Mouse (Mus musculus) lung, embryonic 15.5 days (tissue): ENCODE data around the gene Coa6. TPM values are rescaled to one million over a fixed set of nuclear protein-coding genes. Genes with fewer than 3 reads are reported as not detected.
"Not testable (repeated sequence)": the region's sequence is repeated elsewhere in the genome, so short reads cannot be mapped to it uniquely, and the experiment has no call there.

Experiments used
- ATAC-seq: fragments of 200-750 bp; cut with Nextera tagmentation; 2 replicates; pipeline ENCODE4 v1.8.0; 2017; ENCODE audit warnings: moderate number of reproducible peaks, borderline replicate concordance; ENCODE audit not compliant: low FRiP score, low TSS enrichment; ENCODE audit errors: extremely low read depth
- H3K27ac ChIP-seq: fragments of 300-500 bp; sonication (generic); 2 replicates; pipeline ENCODE4 v1.5.1; 2015; ENCODE audit warnings: moderate library complexity, mild to moderate bottlenecking, inconsistent platforms
- H3K27me3 ChIP-seq: fragments of 300-500 bp; sonication (generic); 2 replicates; pipeline ENCODE4 v1.6.1; 2015; ENCODE audit warnings: inconsistent platforms
- H3K36me3 ChIP-seq: fragments of 300-500 bp; sonication (generic); 2 replicates; pipeline ENCODE4 v1.6.1; 2015; ENCODE audit warnings: inconsistent platforms
- H3K4me1 ChIP-seq: fragments of 300-500 bp; sonication (generic); 2 replicates; pipeline ENCODE4 v1.6.1; 2015; ENCODE audit warnings: inconsistent platforms
- H3K4me2 ChIP-seq: fragments of 300-500 bp; sonication (generic); 2 replicates; pipeline ENCODE4 v1.6.1; 2015; ENCODE audit warnings: inconsistent platforms, mild to moderate bottlenecking, moderate library complexity
- H3K4me3 ChIP-seq: fragments of 300-500 bp; sonication (generic); 2 replicates; pipeline ENCODE4 v1.5.1; 2015; ENCODE audit warnings: mild to moderate bottlenecking, inconsistent platforms
- H3K9ac ChIP-seq: fragments of 300-500 bp; sonication (generic); 2 replicates; pipeline ENCODE4 v1.6.1; 2015; ENCODE audit warnings: inconsistent platforms
- H3K9me3 ChIP-seq: fragments of 300-500 bp; sonication (generic); 2 replicates; pipeline ENCODE4 v1.6.1; 2016; ENCODE audit warnings: inconsistent platforms
- WGBS: fragments of 180-500 bp; shearing (Covaris S2); methylation state at CpG from one replicate; pipeline ENCODE4 v1.1.7; 2015; 5-methylcytosine and 5-hydroxymethylcytosine counted together
- polyA plus RNA-seq: library from polyadenylated mRNA; unstranded; fragments of >200 nt; fragmentation: Nextera tagmentation; extraction: Ambion mirVana; gene quantifications from 2 replicates; pipeline ENCODE4 v1.2.1, GENCODE M21; 2015

The Coa6 gene
- polyA plus RNA-seq, result 53.2 and 53.4 TPM in 2 replicates

DNA sequence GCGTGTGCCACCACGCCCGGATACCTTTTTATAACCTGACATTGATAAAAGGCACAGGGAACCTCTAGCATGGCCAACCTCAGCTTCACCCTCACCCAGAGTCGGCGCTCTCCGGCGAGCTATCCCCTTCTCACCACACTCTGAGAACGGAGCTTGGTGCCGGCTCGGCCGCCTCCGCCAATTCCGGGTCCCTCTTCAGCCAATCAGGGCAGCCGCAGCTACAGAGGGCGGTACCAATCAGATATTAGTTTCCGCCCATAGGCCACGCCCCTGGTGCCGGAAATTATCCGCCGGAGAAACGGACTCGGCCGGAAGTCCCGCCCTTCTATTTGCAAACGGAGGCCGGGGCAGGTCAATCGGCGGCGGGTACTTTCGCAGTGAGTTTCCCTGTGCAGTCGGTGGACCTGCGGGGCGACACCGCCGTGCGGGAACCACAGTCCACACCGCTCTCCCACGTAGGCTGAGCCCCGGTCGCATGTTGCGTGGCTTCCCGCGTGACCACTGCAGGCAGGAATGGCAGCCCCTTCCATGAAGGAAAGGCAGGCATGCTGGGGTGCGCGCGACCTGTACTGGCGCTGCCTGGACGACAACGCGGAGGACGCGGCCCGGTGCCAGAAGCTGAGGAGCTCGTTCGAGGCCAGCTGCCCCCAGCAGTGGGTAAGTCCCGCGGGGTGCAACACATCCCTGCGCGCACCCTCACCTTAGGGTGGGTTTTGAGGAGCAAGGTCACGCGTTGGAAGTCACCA lies at the start of gene Coa6:
Coa6 (plus strand) TSS at position 342 of the 746 bp plus-strand sequence.
- under 1% methylated on average over 61 of the region's 61 CpGs for WGBS
- Histone ChIP-seq H3K9me3 (no peaks in the 10 kb centered on the region), H3K27ac (peak within 1 kb of the TSS; percentile 60), H3K4me2 (peak within 1 kb of the TSS; percentile 77), H3K9ac (peak within 1 kb of the TSS; percentile 89), H3K36me3 (peaks cover 18% of the 10 kb centered on the region), H3K4me3 (peak within 1 kb of the TSS; percentile 83), H3K4me1 (peaks cover 15% of the 10 kb centered on the region), H3K27me3 (no peaks in the 10 kb centered on the region)
- ATAC-seq, result peak; percentile 98

DNA sequence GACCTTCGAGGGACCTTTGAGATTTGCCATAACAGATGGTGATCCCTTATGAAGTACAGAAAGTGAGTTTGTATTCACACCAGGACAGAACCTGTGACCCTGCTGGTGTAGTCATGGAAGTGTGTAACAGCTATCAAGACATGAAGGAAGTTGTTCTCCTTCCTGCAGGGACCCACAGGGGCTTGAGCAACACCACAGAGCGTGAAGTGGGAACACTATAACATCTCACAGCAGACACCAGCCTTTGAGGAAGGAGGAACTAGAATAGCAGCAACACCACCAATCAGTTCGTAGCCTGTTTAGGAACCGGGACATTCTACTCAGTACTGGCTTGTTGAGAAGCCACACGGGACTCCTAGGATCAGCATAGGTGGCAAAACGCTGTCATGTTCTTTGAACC lies 42.7 kb upstream of the Coa6 start:
- Histone ChIP-seq H3K36me3 (no peaks in the 10 kb centered on the region), H3K27me3 (no peaks in the 10 kb centered on the region), H3K4me1 (no peaks in the 10 kb centered on the region), H3K27ac (no peak overlapping the region), H3K9ac (no peak overlapping the region), H3K4me3 (no peak overlapping the region), H3K9me3 (no peaks in the 10 kb centered on the region), H3K4me2 (no peak overlapping the region)
- WGBS, result 80% methylated on average over 6 of the region's 6 CpGs
- ATAC-seq, result no peak

DNA sequence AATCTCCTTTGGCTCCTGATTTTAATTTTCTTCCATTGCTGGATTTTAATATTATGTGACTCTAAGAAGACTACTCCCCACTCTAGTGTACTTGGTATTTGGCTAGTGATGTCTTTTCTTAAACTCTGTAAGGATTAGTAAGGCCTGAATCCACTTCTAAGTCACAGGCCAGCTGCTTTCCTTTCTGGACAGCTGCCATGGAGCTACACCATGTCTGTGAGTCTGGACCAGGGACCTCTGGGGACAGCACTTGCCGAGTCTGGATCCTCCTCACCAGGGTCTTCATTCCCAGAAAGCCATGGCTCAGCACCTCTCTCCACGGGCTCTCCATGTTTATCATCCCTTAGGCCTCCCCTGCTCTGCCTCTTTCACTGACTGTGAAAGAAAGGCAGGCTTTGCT lies 42.2 kb upstream of the Coa6 start:
- Histone ChIP-seq H3K27me3 (no peaks in the 10 kb centered on the region), H3K9me3 (no peaks in the 10 kb centered on the region), H3K4me2 (no peak overlapping the region), H3K27ac (no peak overlapping the region), H3K9ac (no peak overlapping the region), H3K4me3 (no peak overlapping the region), H3K36me3 (no peaks in the 10 kb centered on the region), H3K4me1 (no peaks in the 10 kb centered on the region)
- WGBS, result 20% methylated on average over 2 of the region's 2 CpGs
- ATAC-seq, result no peak

DNA sequence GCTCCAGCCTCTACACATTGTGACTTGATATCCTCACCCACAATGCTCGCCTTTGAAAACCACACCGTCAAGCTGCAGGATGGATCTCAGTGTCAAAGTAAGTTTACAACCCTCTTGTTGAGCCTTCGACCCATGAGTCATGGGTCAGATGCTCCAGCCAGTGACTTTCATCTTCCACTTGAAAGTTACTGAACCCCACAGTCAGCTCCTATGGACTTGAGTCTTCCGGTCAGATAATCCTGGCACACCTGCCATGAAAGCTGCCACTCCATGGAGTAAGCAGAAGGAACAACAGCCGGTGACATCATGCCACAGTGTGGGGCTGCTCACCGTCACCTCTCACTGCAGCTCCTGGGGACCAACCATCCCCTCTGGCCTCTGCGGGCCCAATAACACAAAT lies 41.0 kb upstream of the Coa6 start:
- no peak for ATAC-seq
- 66% methylated on average over 7 of the region's 7 CpGs for WGBS
- H3K9me3 ChIP-seq, result no peaks in the 10 kb centered on the region
- no peak overlapping the region for H3K9ac ChIP-seq
- H3K4me1 ChIP-seq, result no peaks in the 10 kb centered on the region
- no peaks in the 10 kb centered on the region for H3K36me3 ChIP-seq
- no peak overlapping the region for H3K4me2 ChIP-seq
- H3K4me3 ChIP-seq, result no peak overlapping the region
- H3K27me3 ChIP-seq, result no peaks in the 10 kb centered on the region
- no peak overlapping the region for H3K27ac ChIP-seq

DNA sequence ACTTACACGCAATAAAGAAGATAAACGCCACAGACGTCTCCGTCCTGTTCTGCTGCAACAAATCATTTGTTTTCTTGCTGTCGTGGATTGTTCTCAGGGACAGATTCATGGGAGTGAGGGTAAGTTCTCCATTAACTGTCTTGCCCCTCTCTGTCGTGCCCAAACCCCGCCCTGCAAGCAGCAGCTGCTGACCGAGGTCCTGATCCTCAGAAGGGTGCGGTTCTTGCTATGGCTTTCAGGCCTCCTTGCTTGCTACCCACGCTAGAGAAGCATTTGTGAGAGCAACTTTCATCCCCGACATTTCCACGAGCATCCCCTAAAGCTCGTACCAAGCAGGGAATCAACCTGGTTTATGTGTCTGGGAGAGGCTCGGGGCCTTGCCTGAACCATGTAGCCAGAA lies 40.1 kb upstream of the Coa6 start:
- H3K36me3 ChIP-seq, result no peaks in the 10 kb centered on the region
- H3K9ac ChIP-seq, result no peak overlapping the region
- no peak for ATAC-seq
- no peaks in the 10 kb centered on the region for H3K9me3 ChIP-seq
- no peaks in the 10 kb centered on the region for H3K4me1 ChIP-seq
- no peak overlapping the region for H3K4me2 ChIP-seq
- no peak overlapping the region for H3K27ac ChIP-seq
- no peak overlapping the region for H3K4me3 ChIP-seq
- WGBS, result 35% methylated on average over 14 of the region's 14 CpGs
- no peaks in the 10 kb centered on the region for H3K27me3 ChIP-seq

DNA sequence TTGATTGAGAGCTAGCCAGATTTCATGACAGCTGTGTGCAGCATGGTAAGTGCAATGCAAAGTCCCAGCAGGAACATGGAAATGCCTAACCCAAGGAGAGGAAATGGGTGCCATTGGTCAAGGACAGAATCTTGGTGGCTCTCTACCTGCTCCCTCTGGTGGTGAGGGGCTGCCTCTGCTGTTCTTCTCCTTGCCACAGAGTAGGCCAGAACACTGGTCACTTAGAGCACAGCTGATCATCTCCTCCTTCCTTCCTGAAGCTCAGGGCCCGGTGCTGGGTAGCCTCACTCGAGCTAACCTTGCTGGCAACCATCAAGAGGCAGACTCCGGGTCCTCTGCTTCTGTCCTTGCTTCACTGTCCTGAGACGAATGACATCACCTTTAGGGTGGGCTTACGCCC lies 39.6 kb upstream of the Coa6 start:
- no peak overlapping the region for H3K9ac ChIP-seq
- H3K36me3 ChIP-seq, result no peaks in the 10 kb centered on the region
- WGBS, result 55% methylated on average over 5 of the region's 5 CpGs
- H3K4me3 ChIP-seq, result no peak overlapping the region
- H3K4me2 ChIP-seq, result no peak overlapping the region
- no peaks in the 10 kb centered on the region for H3K4me1 ChIP-seq
- no peaks in the 10 kb centered on the region for H3K27me3 ChIP-seq
- no peak for ATAC-seq
- no peaks in the 10 kb centered on the region for H3K9me3 ChIP-seq
- no peak overlapping the region for H3K27ac ChIP-seq

DNA sequence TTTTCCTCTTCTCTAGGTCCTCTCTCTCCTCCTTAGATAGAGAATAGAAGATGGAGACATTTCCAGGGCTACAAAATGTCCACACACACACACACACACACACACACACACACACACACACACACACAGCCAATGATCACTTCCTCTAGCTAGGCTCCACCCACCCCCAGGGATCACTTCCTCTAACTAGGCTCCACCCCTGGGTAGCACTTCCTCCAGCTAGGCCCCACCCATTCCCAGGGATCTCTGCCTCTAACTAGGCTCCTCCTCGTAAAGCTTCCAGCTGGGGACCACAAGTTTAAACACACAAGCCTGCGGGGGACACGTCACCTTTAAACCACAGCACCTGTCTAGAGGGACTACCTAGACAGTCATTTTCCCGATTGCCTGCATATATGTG lies 34.7 kb upstream of the Coa6 start:
- Histone ChIP-seq H3K27ac (no peak overlapping the region), H3K4me1 (no peaks in the 10 kb centered on the region), H3K27me3 (no peaks in the 10 kb centered on the region), H3K4me2 (no peak overlapping the region), H3K36me3 (no peaks in the 10 kb centered on the region), H3K9ac (no peak overlapping the region), H3K4me3 (no peak overlapping the region), H3K9me3 (no peaks in the 10 kb centered on the region)
- ATAC-seq, result no peak
- 69% methylated on average over 4 of the region's 4 CpGs for WGBS

DNA sequence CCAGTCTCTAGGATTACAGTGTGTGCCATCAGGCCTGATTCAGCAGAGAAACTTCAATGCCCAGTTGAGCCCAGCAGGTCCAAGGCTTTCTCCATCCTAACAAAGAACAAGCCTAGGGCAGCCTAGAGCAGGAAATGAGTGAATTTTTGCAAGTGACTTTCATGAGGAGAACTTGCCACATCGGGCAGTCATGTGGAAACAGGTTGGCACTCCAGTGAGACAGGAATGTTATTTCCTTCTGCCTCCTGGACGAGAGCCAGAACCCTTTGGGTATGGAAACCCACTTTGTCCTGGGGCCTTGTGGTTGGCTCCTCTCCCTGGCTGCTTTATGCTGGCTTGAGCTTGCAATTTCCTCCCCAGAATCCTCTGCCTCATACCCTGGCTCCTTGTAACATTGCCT lies 30.8 kb upstream of the Coa6 start:
- H3K27me3 ChIP-seq, result no peaks in the 10 kb centered on the region
- no peak for ATAC-seq
- H3K4me3 ChIP-seq, result no peak overlapping the region
- 50% methylated on average over 2 of the region's 2 CpGs for WGBS
- no peak overlapping the region for H3K27ac ChIP-seq
- H3K9ac ChIP-seq, result no peak overlapping the region
- H3K4me1 ChIP-seq, result no peaks in the 10 kb centered on the region
- no peak overlapping the region for H3K4me2 ChIP-seq
- H3K36me3 ChIP-seq, result no peaks in the 10 kb centered on the region
- H3K9me3 ChIP-seq, result no peaks in the 10 kb centered on the region

DNA sequence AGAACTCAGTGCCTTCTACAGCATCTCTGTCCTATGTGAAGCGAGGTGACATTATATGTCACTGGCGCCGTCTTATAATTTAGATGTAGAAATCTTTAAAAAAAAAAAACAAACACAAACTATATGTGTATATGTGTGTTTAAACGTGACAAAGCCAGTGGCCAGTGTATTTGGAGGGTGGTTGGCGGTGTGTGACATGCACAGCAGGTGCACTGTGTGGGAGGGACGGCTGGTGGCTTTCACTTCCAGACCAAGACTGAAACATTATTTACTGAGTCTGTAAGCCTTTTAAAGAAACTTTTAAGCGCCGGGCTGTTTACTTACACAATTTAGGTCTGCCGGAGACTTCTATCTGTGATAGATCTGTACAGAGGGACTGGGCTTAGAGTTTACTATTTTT lies 26.9 kb upstream of the Coa6 start:
- H3K4me1 ChIP-seq, result no peaks in the 10 kb centered on the region
- WGBS, result 71% methylated on average over 9 of the region's 9 CpGs
- no peaks in the 10 kb centered on the region for H3K27me3 ChIP-seq
- H3K36me3 ChIP-seq, result no peaks in the 10 kb centered on the region
- H3K9me3 ChIP-seq, result no peaks in the 10 kb centered on the region
- no peak overlapping the region for H3K4me3 ChIP-seq
- H3K4me2 ChIP-seq, result no peak overlapping the region
- ATAC-seq, result no peak
- H3K9ac ChIP-seq, result no peak overlapping the region
- no peak overlapping the region for H3K27ac ChIP-seq

DNA sequence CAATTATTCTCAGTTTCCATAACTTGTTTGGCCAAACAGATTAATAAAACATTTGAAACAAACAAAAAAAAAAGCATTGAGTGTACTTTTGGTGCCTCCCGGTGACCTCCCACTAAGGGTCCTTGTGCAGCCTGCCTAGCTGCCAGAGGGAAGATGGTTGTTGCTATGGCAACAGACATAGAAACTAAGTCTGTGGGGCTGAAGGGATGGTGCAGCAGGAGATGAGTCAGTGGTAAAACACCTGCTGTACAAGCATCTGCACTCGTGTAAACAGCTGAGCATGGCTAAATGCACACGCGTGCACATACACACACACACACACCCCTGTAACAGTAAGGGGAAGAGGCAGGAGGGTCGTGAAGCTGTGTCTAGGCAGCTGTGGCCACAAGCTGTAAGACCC lies 26.4 kb upstream of the Coa6 start:
- H3K4me1 ChIP-seq, result no peaks in the 10 kb centered on the region
- no peak overlapping the region for H3K4me3 ChIP-seq
- WGBS, result 72% methylated on average over 5 of the region's 5 CpGs
- H3K4me2 ChIP-seq, result no peak overlapping the region
- no peak overlapping the region for H3K27ac ChIP-seq
- no peaks in the 10 kb centered on the region for H3K9me3 ChIP-seq
- no peaks in the 10 kb centered on the region for H3K27me3 ChIP-seq
- ATAC-seq, result no peak
- no peak overlapping the region for H3K9ac ChIP-seq
- no peaks in the 10 kb centered on the region for H3K36me3 ChIP-seq

DNA sequence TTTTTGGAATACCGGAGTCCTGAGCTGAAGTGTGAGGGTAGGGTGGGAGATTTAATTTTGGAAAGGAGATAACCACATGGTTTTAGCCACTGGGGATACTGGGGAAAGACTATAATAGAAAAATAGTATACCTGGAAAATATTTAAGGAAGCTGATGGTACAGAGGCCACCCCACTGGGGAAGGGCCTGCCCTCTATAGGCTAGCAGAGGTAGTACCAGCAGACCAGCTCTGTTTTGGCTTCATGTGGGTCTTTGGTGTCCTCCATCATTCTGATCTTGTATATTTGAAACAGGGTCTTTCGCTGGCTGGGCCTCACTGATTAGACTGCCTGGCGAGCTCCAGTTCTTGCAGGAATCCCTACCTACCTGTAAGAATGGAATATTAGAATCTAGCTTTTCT lies 24.0 kb upstream of the Coa6 start:
- Histone ChIP-seq H3K9me3 (no peaks in the 10 kb centered on the region), H3K4me2 (no peak overlapping the region), H3K9ac (no peak overlapping the region), H3K4me3 (no peak overlapping the region), H3K4me1 (no peaks in the 10 kb centered on the region), H3K27me3 (no peaks in the 10 kb centered on the region), H3K36me3 (no peaks in the 10 kb centered on the region), H3K27ac (no peak overlapping the region)
- ATAC-seq, result no peak
- 67% methylated on average over 3 of the region's 3 CpGs for WGBS

DNA sequence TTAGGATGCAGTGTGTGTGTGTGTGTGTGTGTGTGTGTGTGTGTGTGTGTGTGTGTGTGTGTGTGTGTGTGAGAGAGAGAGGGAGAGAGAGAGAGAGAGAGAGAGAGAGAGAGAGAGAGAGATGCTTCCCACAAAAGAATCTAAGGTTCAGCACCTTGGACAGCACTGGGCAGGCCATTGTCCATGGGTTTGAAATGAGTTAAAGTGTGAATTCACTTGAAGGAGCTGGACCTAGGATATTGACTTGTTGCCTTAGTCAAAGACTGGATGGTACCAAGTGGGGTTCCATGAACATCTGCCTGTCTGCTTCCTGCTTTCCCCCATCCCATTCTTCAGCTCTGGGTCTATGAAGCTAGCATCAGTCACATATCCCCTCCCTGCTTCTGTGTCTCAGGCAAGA lies 17.8 kb upstream of the Coa6 start:
- not testable (repeated sequence) for H3K9me3 ChIP-seq, H3K4me2 ChIP-seq, H3K9ac ChIP-seq, ATAC-seq, H3K27ac ChIP-seq, H3K4me3 ChIP-seq, H3K27me3 ChIP-seq, H3K4me1 ChIP-seq, H3K36me3 ChIP-seq

DNA sequence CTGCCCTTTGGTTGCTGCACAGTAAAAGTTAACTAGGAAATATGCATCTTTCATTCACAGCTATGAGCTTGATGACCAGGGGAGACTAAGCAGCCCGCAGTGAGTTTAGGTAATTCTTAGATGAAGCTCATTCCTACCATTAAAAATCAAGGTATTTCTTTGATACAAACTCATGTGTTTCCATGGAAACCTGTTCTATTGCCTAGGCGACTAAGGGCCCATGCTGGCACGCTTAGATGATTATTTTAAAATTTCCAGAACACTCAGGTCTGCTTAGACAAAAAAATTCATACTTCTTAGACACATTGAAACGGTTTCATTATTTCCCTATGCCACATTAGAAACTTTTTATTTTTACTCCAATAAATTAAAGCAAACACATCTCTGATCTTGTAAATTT lies 17.3 kb upstream of the Coa6 start:
- no peak overlapping the region for H3K9ac ChIP-seq
- no peaks in the 10 kb centered on the region for H3K4me1 ChIP-seq
- 64% methylated on average over 4 of the region's 4 CpGs for WGBS
- H3K9me3 ChIP-seq, result no peaks in the 10 kb centered on the region
- ATAC-seq, result no peak
- no peaks in the 10 kb centered on the region for H3K27me3 ChIP-seq
- H3K36me3 ChIP-seq, result no peaks in the 10 kb centered on the region
- H3K4me2 ChIP-seq, result no peak overlapping the region
- H3K27ac ChIP-seq, result no peak overlapping the region
- H3K4me3 ChIP-seq, result no peak overlapping the region
